Mouse (Mus musculus) ES-E14 (cell line): ENCODE data around the gene Sstr3.

Source experiments
- HCFC1 ChIP-seq: IDR thresholded peaks from 2 replicates; pipeline ENCODE4 v1.6.1; 2012; ENCODE audit warnings: low read length, inconsistent platforms, borderline replicate concordance; ENCODE audit not compliant: insufficient read depth
- ZNF384 ChIP-seq: IDR thresholded peaks from 2 replicates; pipeline ENCODE4 v1.6.1; 2012; ENCODE audit warnings: low read depth, low read length, inconsistent platforms

DNA sequence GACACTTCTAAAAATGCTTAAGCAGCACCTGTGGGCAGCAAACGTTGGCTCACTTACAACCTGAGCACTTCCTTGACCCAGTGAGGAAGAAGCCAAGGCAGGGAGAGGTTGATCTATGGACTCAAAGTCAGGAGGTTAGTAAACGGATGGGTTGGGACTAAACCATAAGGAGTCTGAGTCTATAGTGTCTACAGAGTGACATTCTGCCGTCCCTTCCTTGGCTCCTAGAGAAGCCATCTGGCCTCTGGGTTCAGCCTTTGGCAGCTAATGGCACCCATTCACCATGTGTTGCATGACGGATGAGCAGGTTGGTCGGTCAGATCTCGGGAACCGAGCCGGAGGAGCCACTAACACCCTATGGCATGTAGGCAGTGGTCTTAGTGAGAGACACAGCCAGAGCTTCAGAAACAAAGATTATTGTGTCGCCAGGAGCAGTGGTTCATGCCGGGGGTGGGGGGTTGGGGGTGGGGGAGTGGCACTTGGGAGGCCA is 11.1 kb downstream of the Sstr3 start:
- TF ChIP-seq HCFC1, result no peak
- no peak for TF ChIP-seq ZNF384
